Mouse (Mus musculus) forebrain, embryonic 16.5 days (tissue): ENCODE results near the gene Zfp704. TPM values are rescaled to one million over a fixed set of nuclear protein-coding genes. Genes with fewer than 3 reads are reported as not detected.

ENCODE experiments used
- ATAC-seq: fragments of 200-750 bp; cut with Nextera tagmentation; 2 replicates; pipeline ENCODE4 v1.8.0; 2017; ENCODE audit warnings: mild to moderate bottlenecking, moderate library complexity
- H3K27ac ChIP-seq: fragments of 300-500 bp; sonication (generic); 2 replicates; pipeline ENCODE4 v1.5.1; 2014; ENCODE audit warnings: low read length, control low read depth
- H3K27me3 ChIP-seq: fragments of 300-500 bp; sonication (generic); replicated peaks from 2 replicates; pipeline ENCODE4 v1.6.1; 2014; ENCODE audit warnings: low read length; ENCODE audit not compliant: control insufficient read depth, insufficient read depth
- H3K36me3 ChIP-seq: fragments of 300-500 bp; sonication (generic); 2 replicates; pipeline ENCODE4 v1.6.1; 2014; ENCODE audit not compliant: control insufficient read depth, insufficient read depth
- H3K4me1 ChIP-seq: fragments of 300-500 bp; sonication (generic); replicated peaks from 2 replicates; pipeline ENCODE4 v1.6.1; 2014; ENCODE audit warnings: low read length; ENCODE audit not compliant: control insufficient read depth, insufficient read depth
- H3K4me2 ChIP-seq: fragments of 300-500 bp; sonication (generic); 2 replicates; pipeline ENCODE4 v1.6.1; 2014; ENCODE audit warnings: mild to moderate bottlenecking, low read length, control low read depth
- H3K4me3 ChIP-seq: fragments of 300-500 bp; sonication (generic); replicated peaks from 2 replicates; pipeline ENCODE4 v1.5.1; 2014; ENCODE audit warnings: mild to moderate bottlenecking, low read length, control low read depth
- H3K9ac ChIP-seq: fragments of 300-500 bp; sonication (generic); replicated peaks from 2 replicates; pipeline ENCODE4 v1.6.1; 2014; ENCODE audit warnings: low read depth, low read length, control low read depth
- H3K9me3 ChIP-seq: fragments of 300-500 bp; sonication (generic); 2 replicates; pipeline ENCODE4 v1.6.1; 2016; ENCODE audit warnings: low read length; ENCODE audit not compliant: control insufficient read depth
- WGBS: fragments of 180-500 bp; shearing (Covaris S2); extraction: QIAGEN DNeasy Blood & Tissue Kit; methylation state at CpG from one replicate; pipeline ENCODE4 v1.1.7; 2014; 5-methylcytosine and 5-hydroxymethylcytosine counted together
- polyA plus RNA-seq: library from polyadenylated mRNA; unstranded; fragments of >200 nt; fragmentation: Nextera tagmentation; extraction: Ambion mirVana; gene quantifications from 2 replicates; pipeline ENCODE4 v1.2.1, GENCODE M21; 2015

Gene Zfp704
- 19.4 and 19.7 TPM in 2 replicates for polyA plus RNA-seq

DNA sequence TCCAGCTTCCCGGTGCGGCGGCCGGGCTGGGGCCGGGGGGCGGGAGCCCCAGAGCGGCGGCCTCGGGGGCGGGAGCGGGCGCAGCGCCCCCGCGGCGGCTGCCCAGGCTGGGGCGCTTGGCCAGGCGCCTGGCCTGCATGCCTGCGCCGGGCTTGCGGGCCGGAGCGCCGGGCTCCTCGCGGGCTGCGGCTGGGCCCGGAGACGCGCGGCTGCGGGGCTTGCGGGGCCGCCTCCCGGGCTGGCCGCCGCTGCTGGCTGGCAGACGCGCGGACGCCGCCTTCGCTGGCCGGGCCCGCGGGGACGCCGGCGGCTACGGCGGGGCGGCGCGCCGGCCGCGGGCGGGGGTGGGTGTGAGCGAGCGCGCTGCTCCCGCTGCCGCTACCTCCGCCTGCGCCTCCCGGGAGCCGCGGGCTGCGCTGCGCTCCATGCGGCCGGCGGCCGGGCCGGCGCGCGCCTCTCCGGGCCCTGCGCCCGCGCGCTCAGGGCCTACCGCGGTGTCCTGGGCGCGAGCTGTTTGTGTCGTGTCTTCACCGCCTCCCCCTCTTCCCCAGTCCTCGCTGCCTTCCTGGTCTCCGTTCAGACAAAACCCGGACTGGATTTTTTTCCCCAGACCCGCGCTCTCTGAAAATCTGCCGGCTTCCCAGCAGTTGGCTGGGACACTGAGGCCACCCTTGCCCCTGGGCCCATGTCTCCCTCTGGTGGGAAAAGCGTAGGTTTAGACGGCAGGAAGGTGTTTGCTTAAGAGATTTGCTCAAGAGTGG lies at the start of gene Zfp704:
Gene Zfp704 (minus strand): TSS at position 505 of the 761 bp plus-strand sequence.
- H3K27me3 ChIP-seq = no peaks in the 10 kb centered on the region
- peak within 1 kb of the TSS; percentile 64 for H3K4me2 ChIP-seq
- H3K4me1 ChIP-seq = peaks cover 28% of the 10 kb centered on the region
- no peaks in the 10 kb centered on the region for H3K9me3 ChIP-seq
- peak; percentile 94 for ATAC-seq
- peak within 1 kb of the TSS; percentile 83 for H3K4me3 ChIP-seq
- H3K9ac ChIP-seq = peak within 1 kb of the TSS; percentile 94
- under 1% methylated on average over 79 of the region's 97 CpGs for WGBS
- no peaks in the 10 kb centered on the region for H3K36me3 ChIP-seq
- peak within 1 kb of the TSS; percentile 95 for H3K27ac ChIP-seq

DNA sequence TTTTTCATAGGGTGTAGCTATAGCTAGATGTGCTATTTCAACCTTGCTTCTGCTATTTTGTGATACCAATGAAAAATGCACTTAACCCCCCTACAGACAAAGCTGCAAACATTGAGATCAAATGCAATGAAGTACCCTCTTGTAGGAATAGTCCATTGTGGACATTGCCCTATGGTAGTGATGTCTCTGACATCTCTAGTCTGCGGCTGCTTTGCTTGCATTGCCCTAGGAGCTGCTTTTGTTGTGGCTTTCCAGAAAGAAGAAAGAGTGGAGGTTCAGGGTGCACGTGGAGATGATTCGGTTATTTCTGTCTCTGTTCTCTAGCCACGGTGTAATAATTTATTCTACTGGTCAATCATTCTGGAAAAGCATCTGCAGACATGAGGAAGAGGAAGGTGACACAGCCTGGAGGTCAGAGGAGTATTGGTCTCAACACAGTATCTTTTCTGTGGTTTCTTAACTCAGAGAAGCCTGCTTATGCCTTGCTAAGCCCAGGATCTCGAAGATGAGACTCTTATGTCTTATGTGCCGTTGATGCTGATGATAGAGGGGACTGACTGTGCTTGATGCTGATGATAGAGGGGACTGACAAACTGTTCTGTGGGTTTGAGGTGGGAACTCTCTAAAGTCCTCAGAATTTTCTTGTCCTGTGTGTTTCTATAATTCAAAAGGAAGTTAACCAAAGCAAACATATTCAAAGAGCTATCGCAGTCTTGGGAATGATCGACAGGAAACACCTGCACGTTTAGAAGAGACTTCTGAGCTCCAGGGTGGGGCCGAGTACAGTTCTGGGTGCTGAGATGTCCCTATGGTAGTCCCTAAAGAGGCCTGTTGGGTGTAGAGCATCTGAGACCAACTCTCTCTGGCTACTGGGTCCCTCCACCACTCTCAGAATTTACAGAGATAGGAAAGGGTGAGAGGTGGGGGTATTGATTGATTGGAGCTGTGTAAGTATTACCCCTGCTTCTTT lies 23.4 kb upstream of the Zfp704 start:
- WGBS = 82% methylated on average over 10 of the region's 10 CpGs
- Histone ChIP-seq H3K27ac (no peak overlapping the region), H3K9me3 (no peaks in the 10 kb centered on the region), H3K4me2 (no peak overlapping the region), H3K36me3 (no peaks in the 10 kb centered on the region), H3K9ac (no peak overlapping the region), H3K4me3 (no peak overlapping the region), H3K27me3 (no peaks in the 10 kb centered on the region), H3K4me1 (peaks cover 13% of the 10 kb centered on the region)
- no peak for ATAC-seq

DNA sequence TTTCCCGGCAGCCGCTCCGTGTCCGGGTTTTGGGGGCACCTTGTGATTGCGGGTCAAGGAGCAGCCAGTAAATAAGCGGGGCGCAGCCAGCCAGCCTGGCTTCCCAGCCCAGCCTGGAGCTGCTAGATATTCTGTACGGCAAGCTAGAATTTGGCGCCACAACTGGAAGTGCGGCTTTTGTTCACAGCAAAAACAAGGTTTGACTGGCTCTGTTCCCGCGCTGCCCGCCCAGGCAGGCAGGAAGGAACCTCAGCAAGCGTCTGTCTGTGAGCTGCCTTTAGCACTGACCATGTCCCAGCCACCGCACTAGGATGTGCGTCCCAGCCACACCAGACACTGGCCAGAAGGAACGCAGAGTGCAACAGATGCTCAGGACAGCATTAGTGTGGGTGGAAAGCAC lies 20.1 kb upstream of the Zfp704 start:
- no peaks in the 10 kb centered on the region for H3K9me3 ChIP-seq
- peak overlapping the region; percentile 45 for H3K9ac ChIP-seq
- peak overlapping the region; percentile 47 for H3K4me2 ChIP-seq
- H3K4me1 ChIP-seq = peaks cover 13% of the 10 kb centered on the region
- peak; percentile 79 for ATAC-seq
- no peaks in the 10 kb centered on the region for H3K36me3 ChIP-seq
- H3K27ac ChIP-seq = no peak overlapping the region; the same call in 1 of the 2 replicates
- H3K27me3 ChIP-seq = no peaks in the 10 kb centered on the region
- WGBS = 4% methylated on average over 17 of the region's 17 CpGs
- peak overlapping the region; percentile 19 for H3K4me3 ChIP-seq

DNA sequence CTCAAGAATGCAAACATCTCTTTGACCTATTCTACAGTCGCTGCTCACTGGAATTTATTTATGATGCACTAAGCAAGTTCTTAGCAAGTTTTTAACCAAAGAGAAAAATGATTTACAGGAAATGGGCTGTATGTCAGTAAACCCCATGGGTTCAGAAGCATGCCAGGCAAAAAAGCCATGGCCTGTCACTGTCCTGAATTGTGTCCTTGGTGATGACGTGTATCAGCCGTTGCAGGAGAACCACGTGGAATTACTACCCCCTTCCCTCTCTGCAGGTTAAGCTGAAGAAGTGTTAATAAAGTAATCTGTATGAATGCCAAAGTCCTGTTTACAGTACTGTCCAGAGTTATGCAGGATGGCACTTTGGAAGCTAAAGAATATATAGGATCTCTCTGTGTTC lies 18.2 kb upstream of the Zfp704 start:
- Histone ChIP-seq H3K9me3 (no peaks in the 10 kb centered on the region), H3K36me3 (no peaks in the 10 kb centered on the region), H3K4me1 (peaks cover 13% of the 10 kb centered on the region), H3K4me2 (no peak overlapping the region), H3K4me3 (no peak overlapping the region), H3K27ac (no peak overlapping the region), H3K27me3 (no peaks in the 10 kb centered on the region), H3K9ac (no peak overlapping the region)
- ATAC-seq = no peak
- WGBS = 79% methylated on average over 4 of the region's 4 CpGs

DNA sequence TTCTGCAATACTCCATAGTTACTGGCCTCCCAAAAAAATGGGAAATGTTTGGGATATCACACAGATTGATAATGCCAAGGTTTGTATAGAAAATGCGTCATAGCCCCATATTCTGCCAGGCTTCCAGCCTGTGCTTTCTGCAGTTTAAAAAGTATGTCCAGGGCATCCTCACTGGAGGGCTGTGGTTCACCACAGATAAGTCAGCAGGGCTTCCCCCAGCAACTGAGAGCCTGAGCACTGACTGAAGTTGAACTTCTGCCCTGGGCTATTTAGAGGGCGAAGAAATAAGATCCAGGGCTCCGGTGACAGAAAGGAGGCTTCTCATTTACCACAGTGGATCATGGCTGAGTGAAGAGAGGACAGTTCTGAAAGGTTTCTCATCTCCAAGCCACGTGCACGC lies 16.3 kb upstream of the Zfp704 start:
- WGBS = 86% methylated on average over 5 of the region's 5 CpGs
- H3K4me3 ChIP-seq = no peak overlapping the region
- ATAC-seq = no peak

DNA sequence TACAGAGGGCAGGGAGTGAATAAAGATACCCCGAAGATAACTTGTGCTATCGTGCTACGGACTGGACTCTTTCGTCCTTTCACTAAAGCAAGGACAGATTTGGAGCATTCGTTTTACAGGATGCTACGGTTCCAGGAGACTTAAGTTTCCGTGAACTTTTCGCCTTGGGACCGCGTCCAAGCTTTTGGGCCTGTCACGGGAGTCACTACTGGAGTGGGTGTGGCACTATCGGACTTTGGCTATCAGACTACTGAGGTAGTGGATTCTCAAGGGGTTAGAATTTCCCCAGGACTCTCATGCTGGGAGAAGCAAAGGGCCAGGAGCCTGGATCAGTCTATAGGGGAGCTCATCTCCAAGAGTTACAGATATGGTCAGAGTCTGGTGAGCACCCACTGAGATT lies 10.7 kb upstream of the Zfp704 start:
- WGBS = 92% methylated on average over 12 of the region's 12 CpGs
- Histone ChIP-seq H3K4me1 (no peaks in the 10 kb centered on the region), H3K27ac (no peak overlapping the region), H3K9me3 (no peaks in the 10 kb centered on the region), H3K27me3 (no peaks in the 10 kb centered on the region), H3K4me2 (no peak overlapping the region), H3K36me3 (no peaks in the 10 kb centered on the region), H3K4me3 (no peak overlapping the region), H3K9ac (no peak overlapping the region)
- no peak for ATAC-seq

More for the DNA sequence above, 16.3 kb upstream of the Zfp704 start:
- no peaks in the 10 kb centered on the region for H3K36me3 ChIP-seq
- no peaks in the 10 kb centered on the region for H3K27me3 ChIP-seq
- H3K9me3 ChIP-seq = no peaks in the 10 kb centered on the region
- H3K9ac ChIP-seq = no peak overlapping the region
- no peak overlapping the region for H3K4me2 ChIP-seq
- no peak overlapping the region for H3K27ac ChIP-seq
- H3K4me1 ChIP-seq = peaks cover 13% of the 10 kb centered on the region

DNA sequence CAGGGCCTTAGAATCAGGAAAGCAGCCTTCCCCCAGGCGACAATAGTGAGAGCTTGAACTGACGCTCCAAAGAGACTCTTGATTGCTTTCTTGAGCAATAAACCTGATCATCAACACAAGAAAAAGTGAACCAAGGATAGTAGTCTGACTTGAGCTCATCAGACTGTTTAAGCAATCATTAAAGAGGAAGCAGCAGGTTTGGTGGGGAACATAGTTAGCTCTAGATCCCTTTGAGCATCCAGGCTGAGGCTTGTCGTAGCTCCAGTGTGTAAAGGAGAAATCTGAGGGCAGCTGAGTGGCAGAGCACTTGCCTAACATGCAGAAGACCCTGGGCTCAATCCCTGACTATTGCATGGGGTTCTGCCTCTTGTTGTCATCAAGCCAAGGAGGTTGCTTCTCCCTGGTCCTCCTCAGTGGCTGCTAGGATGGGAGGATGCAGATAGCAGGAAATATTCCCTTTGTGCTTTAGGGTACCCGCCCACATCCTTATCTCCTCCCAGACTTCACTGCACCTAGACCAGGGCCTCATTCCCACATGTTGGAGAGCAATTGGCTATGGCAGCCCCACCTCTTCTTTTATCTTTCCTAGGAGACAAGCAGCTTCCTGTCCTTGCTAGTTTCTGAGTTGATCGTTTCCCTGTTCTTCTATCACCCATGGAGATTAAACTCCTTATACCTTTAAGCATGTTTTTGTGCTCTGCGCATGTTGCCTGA lies 9.8 kb upstream of the Zfp704 start:
- Histone ChIP-seq H3K4me3 (no peak overlapping the region), H3K4me1 (no peaks in the 10 kb centered on the region)

DNA sequence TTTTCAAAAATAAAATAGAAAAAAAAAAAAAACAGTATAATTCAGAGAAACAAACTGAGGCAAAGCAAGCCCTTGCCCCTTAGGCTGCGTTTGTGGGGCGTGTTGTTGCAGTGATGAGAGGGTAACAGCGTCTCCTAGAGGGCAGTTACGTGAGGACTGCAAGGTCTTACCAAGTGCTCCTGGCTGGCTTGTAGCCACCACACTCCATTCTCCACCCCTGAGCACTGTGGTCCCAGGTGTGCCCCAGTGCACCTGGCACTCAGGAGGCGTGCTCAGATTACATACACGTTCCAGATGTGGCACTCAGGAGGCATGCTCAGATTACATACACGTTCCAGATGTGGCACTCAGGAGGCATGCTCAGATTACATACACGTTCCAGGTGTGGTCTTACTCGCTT lies 7.2 kb upstream of the Zfp704 start:
- Histone ChIP-seq H3K36me3 (no peaks in the 10 kb centered on the region), H3K4me1 (no peaks in the 10 kb centered on the region), H3K27me3 (no peaks in the 10 kb centered on the region), H3K9ac (no peak overlapping the region), H3K27ac (no peak overlapping the region), H3K4me3 (no peak overlapping the region), H3K9me3 (no peaks in the 10 kb centered on the region), H3K4me2 (no peak overlapping the region)
- no peak for ATAC-seq
- 84% methylated on average over 9 of the region's 9 CpGs for WGBS

More for the DNA sequence above, 9.8 kb upstream of the Zfp704 start:
- ATAC-seq = no peak
- Histone ChIP-seq H3K27me3 (no peaks in the 10 kb centered on the region), H3K27ac (no peak overlapping the region), H3K9me3 (no peaks in the 10 kb centered on the region), H3K9ac (no peak overlapping the region), H3K36me3 (no peaks in the 10 kb centered on the region), H3K4me2 (no peak overlapping the region)
- WGBS = 86% methylated on average over 6 of the region's 6 CpGs

DNA sequence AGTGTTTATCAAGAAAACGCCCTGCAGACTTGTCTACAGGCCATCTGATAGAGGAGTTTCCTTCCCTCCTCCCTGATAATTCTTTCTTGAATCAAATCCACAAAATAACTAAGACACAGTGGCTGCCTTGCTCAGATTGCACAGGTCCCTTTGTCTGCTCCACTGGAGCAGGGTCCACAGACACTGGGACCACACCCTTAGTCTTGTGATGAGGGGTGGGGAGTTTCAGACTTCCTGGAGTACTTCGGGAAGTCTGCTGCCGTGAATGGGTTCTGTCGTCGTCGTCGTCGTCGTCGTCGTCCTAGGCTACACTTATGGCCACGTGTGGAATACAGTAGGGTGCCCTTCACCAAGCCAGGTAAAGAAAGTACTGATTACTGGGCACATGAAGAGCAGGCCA lies 4.8 kb upstream of the Zfp704 start:
- H3K9me3 ChIP-seq = no peaks in the 10 kb centered on the region
- H3K36me3 ChIP-seq = no peaks in the 10 kb centered on the region
- no peak overlapping the region for H3K4me2 ChIP-seq
- no peak overlapping the region for H3K4me3 ChIP-seq
- no peak overlapping the region for H3K27ac ChIP-seq
- 77% methylated on average over 12 of the region's 12 CpGs for WGBS
- no peak overlapping the region for H3K9ac ChIP-seq
- peaks cover 4% of the 10 kb centered on the region; the same call in 1 of the 2 replicates for H3K4me1 ChIP-seq
- ATAC-seq = no peak
- H3K27me3 ChIP-seq = no peaks in the 10 kb centered on the region
